Mouse (Mus musculus): ENCODE data around the gene Pcp4l1.

DNA sequence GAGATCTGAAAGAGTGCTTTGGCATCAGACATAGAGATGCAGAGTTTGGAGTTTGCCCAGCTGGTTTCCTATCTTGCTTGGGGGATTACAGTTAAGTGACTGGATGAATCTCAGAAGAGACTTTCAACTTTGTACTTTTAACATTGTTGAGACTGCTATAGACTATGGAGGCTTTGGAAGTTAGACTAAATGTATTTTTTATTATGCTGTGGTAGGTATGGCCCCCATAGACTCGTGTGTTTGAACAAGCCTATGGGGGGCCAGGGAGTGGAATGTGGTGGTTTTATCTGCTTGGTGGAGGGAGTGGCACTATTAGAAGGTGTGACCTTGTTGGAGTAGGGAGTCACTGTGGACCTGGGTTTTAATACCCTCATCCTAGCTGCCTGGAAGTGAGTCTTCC lies 3.5 kb upstream of the Pcp4l1 start:
- no peak for TF ChIP-seq CTCF (conservative IDR thresholded peaks at IDR 0.05; ENCODE audit: low read length)
- no peak for TF ChIP-seq NANOG (IDR thresholded peaks at IDR 0.05; ENCODE audit: borderline replicate concordance, low read length)
- no peak for TF ChIP-seq POU5F1 (IDR thresholded peaks at IDR 0.05; ENCODE audit: borderline replicate concordance, low read length)
